Mouse (Mus musculus) G1E (cell line): Measurements from ENCODE around the gene Eipr1.

Experiments used
- CTCF ChIP-seq: IDR thresholded peaks from 2 replicates; pipeline ENCODE4 v1.5.1; 2012; ENCODE audit warnings: low read depth, low read length, inconsistent platforms, mixed read lengths
- GATA1 ChIP-seq: IDR thresholded peaks from 2 replicates; pipeline ENCODE4 v1.6.1; 2012; ENCODE audit warnings: borderline replicate concordance, low read length, inconsistent platforms, mixed read lengths
- POLR2AphosphoS5 ChIP-seq: IDR thresholded peaks from 2 replicates; pipeline ENCODE4 v1.6.1; 2012; ENCODE audit warnings: low read depth, low read length, inconsistent platforms; ENCODE audit not compliant: insufficient replicate concordance

DNA sequence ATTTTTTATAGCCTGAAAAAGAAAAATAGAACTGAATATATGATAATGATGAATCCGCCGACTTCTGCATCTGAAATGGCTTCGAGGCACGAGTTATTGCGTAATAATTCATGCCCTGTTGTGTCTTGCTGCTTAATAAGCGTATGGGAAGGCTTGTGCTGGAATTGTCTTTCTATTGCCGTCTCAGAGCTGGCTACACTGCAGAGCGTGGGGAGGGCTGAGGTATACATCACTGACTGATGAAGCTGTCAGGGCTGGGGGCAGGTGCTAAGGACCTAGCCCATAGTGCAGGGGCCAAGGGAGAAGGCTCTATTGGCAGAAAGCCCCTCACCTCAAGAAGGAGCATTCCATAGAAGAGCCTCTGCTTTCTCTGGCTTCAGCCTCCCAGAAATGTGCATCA is 123.9 kb downstream of the Eipr1 start:
- TF ChIP-seq CTCF = no peak
- no peak for TF ChIP-seq POLR2AphosphoS5
- no peak for TF ChIP-seq GATA1
